Mouse (Mus musculus) kidney, adult 8-10 months (tissue): ENCODE data around the gene Slc12a5.

Experiments used
- DNase-seq, 2 experiments: peaks; one replicate each; pipeline ENCODE4 v3.0.0; 2022

Slc12a5 gene

DNA sequence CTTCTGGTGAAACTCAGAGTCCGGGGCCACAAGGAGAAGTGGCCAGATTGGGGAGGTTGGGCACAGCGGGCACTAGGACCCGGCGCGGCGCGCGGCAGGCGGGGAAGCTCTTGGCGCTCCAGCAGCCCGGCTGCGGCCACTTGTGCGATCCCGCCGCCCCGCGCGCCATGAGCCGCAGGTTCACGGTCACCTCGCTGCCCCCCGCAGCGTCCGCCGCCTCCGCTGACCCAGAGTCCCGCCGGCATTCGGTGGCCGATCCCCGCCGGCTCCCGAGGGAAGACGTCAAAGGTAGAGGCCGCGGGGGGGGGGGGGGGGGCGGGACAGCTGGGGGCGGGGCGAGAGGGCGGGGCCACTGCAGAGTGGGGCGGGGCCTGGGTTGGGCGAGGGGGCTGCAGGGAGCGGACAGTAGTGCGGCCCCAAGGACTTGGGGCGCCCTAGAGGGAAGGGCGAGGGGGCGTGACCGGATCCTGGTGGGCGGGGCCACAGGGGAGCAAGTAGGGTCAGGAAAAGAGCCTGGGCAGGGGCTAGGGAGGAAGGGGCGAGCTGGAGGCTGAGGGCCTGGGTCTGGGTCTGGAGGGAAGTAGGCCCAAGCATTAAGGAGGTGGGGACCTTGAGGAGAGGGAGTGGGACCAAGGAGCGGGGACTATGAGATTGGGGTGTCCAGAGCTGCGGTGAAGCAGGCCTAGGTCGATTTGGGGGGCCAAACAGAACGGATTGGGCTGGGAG lies at the start of gene Slc12a5:
TSS of gene Slc12a5 (plus strand) at position 87 of the 726 bp plus-strand sequence.
- DNase-seq, result peak; percentile 23 to 53

DNA sequence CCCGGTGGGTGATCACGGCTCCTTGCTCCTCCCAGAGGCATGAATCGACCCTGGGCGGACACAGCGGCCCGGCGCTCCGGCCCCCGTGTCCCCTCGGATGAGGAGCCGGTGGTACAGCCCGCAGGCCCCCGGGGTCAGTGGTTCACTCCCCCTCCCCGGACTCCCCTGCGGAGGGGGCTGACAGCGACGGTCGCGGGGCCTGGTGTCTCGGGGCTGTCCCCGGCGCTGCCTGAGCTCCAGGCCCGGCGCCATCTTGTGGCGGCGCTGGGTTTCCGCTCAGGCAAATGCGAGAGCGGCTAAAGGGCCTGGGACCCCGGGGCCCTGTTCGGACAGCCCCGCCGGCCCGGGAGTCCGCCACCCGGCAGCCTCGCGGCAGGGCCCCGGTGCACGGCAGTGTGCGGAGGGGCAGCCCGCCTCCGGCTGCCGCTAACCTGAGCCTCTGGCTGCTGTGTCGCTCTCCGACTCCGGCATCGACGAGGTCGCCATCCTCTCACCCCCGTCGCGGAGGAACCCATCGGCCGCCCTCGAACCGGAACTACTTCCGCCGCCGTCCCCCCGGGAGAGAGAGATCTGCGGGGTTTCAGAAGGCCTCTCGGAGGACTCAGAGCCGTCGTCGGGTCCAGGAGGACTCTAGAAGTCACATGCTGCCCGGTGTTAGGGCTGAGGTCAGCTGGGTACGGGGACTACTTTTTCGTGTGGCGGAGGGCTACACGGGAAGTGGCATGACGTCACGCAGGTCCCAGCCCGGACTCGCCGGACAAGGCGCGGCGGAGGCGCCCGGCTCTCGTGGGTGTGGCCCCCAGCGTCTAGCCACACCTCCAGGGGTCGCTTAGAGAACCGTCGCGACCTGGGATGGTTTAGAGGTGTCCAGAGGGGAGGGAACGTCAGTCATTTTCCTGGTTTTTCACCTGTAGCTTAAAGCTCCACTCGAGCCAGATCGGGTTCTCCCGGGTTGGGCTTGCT lies 49.2 kb upstream of the Slc12a5 start, which contains the start of gene Zfp335:
TSS of gene Zfp335 (minus strand) at position 672 of the 963 bp plus-strand sequence.
- DNase-seq, result peak; percentile 89 to 92

DNA sequence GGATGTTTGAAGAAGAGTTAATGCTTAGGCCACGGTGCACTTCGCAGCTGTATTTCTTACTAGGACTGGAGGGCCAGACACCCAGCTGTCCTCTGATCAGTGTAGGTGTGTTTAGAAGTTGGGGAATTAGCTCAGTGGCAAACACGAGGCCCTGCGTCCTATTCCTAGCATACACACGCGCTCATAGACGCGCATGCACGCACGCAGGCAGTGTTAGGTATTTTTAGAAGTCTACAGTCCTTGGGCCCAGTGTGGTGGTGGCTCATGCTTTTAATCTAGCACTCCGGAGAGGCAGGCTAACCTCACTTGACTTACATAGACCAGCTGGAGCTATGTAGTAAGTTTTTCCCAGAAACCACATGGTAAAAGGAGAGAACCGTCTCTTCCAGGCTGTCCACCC lies 48.5 kb upstream of the Slc12a5 start:
- DNase-seq, result peak; percentile 30 to 40

DNA sequence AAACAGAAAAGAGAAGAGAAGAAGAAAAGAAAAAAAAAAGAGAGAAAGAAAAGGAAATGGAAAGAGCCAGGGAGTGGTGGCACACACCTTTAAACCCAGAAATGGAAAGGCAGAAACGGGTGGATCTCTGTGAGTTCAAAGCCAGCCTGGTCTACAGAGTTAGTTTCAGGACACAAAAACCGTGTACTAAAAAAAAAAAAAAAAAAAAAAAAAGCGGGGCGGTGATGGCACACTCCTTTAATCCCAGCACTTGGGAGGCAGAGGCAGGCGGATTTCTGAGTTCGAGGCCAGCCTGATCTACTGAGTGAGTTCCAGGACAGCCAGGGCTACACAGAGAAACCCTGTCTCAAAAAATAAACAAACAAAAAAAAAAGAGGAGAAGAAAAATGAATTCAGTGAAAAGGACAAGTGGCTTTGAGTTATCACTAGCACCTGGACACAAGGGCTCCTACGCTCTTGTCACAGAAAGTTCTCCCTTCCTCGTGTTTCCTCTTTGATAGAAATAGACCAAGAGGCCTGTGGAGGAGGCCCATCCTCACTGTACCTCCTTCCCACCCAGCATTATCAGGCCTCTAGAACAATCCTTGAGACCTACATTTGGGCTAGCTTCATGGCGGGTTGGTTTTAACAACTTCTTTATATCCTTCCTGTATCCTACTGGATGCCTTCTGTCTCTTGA lies 47.7 kb upstream of the Slc12a5 start:
- no peak for DNase-seq

DNA sequence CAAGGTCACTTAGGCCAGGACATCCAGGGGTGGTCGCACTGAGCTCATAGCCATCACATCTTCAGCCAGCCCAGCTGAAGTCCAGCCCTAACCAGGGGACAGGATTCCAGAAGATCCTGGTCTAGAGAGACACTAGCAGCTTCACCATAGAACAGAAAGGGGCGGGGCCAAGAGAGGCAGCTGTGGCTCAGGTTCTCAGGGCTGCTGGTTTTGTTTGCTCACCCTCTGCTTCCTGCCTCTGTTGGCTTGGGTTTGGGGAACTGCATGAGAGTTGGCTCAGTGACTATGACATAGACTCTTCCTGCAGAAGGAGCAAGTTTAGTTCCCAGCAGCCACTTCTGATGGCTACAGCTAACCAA lies 47.2 kb upstream of the Slc12a5 start:
- peak in 1 of 2 experiments; percentile 38 for DNase-seq

DNA sequence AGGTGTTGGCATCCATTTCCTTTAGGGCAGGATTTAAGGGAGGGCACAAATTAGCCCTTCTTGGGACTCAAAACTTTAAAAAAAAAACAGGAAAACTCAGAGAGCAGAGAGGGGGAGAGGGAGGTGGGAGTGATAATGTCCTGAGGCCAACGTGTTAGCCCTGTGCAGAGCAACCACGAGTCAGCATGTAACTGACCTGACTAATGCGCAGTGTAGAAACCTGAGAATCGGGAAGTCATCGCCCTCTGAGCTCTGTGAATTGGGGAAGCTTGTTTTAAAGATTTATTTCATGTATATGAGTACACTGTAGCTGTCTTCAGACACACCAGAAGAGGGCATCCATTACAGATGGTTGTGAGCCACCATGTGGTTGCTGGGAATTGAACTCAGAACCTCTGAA lies 43.8 kb upstream of the Slc12a5 start:
- no peak for DNase-seq

DNA sequence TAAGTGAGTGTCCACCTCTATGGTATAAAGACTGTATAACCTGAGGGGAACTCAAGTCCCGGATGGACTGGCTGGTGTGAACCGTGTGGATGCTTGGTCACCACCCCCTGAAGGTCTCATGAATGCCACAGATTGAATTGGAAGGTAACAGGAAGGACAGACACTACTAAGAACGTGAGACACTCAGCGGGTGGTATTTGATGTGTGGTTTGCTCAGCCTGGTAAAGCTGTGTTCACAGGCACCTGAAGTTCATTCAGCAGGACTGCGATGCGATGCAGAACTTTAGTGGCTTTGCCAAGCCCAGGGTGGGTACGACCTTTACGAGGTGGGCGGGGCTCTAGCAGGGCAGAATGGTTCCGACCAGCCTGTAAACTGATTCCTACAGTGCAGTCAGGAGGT lies 43.2 kb upstream of the Slc12a5 start:
- DNase-seq, result no peak

DNA sequence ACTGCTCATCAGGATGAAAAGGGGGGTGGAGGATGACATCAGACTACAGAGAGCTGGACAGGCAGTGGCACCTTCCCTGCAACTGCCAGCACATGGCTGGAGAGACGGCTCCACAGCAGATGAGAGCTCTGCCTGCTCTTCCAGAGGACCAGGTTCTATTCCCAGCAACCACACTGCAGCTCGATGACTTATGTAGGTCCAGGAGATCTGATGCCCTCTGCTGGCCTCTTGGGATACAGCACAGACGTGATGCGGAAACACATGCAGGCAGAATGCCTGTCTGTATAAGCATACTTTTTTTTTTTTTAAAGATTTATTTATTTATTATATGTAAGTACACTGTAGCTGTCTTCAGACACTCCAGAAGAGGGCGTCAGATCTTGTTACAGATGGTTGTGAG lies 42.3 kb upstream of the Slc12a5 start:
- DNase-seq, result no peak

DNA sequence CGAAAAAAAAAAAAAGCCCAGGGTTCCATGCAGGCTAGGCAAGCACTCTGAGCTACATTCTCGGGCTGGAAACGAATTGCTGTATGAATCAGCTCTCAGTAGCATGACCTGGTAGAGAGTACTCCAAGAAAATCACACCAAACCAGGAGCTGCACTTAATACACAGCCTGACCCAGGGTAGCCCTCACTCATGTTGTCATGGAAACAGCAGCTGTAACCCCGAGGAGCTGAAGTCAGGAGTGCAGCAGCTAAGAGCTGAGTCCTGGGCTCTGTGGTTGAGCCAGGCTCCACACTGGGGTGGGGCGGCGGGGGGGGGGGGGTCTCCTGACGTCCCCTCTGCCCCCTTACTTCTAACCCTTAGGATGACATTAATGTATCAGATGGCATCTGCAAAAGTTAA lies 38.6 kb upstream of the Slc12a5 start:
- no peak for DNase-seq

DNA sequence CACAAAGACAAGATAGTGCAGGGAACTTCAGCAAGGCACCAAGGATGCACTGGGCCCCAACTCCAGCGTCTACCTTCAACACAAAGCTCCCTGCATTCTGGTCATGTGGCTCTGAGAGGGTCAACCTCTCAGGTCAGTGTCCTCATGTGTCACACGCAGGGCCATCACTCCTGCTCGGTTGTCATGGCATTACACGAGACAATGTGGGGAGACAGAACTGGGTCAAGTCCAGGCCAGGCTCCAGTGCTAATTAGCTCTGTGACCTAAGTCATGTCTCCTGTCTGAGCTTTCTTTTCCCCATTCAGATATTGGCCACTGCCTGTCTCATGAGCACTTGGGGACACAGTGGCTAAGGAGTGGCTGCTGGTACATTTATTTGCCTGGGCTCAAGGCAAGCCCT lies 37.3 kb upstream of the Slc12a5 start:
- no peak for DNase-seq

DNA sequence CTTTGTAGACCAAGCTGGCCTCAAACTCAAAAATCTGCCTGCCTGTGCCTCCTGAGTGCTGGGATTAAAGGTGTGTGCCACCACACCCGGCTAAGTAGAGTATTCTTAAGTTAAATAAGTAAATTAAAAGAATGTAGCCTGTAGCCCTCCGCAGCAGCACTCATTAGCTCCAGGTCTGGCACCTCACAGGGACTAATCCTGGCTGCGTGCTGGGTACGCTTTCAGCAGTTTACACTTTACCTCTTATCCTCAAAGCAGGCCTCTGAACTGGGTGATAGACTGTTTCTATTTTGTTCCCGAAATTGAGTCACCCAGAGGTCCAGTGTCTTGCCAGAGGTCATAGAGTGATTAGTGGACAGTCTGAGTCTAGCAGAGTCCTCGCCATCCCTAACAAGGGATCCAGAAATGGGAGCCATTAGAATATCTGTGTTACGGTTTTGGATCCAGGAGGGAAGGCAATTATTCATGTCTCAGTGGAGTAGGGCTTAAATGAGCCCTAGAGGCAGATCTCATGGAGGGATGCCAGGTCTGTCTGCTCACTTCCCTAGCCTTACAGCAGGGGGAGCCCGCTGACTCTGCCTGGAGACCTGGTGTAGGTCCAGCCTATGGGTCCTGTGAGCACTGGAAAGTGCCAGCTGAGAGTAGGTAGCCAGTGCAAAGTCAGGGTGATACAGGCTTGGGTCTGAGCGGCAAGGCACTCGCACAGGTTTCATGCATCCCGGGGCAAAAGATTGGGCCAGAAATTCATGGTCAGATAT lies 36.3 kb upstream of the Slc12a5 start:
- peak; percentile 87 to 96 for DNase-seq

DNA sequence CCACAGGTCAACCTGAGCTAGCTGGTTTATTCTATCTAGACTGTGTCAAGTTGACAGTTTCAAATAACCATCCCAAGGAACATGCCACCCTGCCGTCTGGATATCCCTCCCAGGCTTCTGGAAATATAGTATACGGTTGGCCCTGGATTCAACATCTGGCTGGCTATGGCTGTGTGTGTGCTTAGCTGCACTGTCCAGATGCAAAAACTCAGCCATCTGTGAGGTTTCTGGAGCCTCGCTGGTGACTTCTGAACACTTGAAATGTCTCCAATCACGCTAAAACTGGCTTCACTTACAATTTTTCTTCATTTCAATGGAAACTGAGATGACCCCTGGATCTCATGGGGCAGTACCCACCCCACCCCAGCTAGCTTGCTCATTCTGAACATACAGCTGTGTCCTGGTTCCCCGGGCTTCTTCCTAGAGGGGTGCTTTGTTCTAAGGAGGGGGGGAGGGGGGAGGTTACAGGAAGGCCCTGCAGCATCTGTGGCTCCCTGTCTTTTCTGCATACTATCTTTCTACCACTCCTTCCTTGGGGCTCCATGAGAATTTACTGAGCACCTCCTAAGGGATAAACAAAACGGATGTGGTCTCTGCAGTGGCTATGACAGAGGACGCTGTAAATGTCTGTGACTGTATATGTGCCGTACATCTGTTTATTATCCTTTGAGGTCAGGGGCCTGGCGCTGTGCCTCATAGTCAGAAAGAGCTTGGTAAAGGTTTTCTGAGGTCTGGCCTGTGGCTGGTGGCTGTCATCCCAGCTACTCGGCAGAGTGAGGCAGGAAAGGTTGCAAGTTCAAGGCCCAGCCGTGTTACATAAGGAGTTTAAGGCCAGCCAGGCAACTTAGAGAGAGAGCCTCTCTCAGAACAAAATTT lies 29.7 kb upstream of the Slc12a5 start:
- no peak for DNase-seq

DNA sequence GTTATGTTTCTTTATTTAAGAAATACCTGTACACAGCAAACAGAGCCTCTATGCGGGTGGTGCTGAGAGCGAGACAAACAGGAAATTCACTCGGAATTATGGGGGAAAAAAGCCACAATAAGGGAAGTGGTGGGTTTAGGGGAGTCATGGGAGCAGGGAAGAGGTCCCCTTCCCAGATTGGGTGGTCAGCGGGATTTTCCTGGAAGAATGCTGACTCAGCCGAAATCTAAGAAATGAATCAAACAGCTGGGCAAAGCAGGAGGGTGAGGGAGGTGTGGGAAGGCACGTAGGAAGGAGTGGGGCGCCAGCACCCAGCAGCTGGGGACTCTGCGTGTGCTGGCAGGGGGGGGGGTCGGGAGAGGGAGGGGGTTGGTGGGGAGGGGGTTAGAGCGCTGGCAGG lies 27.1 kb upstream of the Slc12a5 start:
- DNase-seq, result no peak

DNA sequence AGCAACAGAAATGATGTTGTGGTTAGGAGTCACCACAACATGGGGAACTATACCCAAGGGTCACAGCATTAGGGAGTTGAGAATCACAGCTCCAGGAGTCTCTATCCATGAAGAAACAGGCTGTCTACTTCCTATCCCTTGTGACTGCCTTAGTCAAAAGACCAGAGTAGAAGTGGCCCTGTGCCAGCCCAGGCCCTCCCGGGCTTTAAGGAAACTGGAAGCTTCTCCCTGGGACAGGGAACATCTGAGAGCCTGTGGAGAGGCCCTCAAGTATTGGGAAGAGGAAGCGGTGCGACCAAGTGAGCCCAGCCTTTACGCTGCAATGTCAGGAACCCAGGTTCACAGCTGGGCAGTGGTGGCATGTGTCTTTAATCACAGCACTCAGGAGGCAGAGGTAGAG lies 24.6 kb upstream of the Slc12a5 start:
- DNase-seq, result no peak

DNA sequence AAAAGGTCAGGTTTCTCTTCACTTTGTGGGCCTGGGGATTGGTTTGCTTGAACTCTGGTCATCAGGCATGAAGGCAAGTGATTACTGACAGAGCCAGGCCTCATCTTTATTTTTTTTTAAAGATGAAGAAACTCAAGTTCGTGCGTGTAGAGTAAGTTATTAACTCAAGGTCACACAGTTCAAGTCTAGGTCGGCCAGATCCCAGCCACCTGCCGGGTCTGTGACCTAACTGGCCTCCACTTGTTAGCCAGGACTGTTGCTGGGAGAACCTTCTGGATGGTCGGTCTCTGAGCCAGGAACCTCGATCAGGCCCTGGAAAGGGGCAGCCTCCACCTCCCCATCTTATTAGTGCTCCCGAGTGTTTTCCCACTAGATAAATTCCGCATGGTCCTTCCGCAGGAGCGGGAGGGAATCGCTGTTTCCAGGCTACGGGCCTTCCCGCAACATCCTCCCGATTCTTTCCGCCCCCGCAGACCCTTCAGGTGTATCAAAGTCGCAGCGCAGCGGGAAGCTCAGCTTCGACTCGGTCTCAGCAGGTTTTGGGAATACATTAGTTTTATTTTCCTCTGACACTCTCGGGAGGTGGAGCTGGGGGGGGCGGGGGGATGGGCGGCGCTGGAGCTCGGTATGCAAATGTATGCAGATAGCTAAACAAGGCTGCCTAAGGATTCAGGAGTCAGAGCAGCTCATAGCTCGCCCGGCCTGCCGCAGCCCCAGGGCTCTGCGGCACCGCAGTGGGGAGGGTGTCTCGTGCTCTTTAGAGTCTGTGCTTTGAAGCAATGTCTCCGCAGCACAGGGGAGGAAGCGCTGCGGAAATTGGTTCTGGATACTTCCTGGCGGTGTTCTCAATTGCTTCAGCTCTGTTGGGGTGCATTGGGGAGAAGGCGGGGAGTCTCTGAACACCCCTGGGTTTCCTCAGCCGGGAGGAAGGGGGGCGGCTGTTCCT lies 22.2 kb upstream of the Slc12a5 start:
- peak; percentile 42 to 52 for DNase-seq

DNA sequence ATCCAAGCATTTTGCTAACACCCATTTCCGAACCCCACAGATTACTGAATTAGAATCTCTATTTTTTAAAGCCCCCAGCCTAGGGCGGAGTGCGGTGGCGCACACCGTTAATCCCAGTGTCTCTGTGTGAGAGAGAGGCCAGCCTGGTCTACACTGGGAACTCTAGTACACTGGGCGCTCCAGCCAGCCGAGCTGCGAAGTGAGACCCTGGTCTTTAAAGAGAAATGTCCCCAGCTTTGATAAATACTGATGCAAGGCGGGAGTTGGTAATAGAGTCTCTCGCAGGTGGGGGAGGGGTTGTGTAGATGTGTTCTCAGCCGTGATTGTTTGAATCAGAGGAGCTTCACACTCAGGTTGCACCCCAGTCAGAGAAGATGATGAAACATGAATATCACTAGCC lies 21.5 kb upstream of the Slc12a5 start:
- DNase-seq, result no peak

DNA sequence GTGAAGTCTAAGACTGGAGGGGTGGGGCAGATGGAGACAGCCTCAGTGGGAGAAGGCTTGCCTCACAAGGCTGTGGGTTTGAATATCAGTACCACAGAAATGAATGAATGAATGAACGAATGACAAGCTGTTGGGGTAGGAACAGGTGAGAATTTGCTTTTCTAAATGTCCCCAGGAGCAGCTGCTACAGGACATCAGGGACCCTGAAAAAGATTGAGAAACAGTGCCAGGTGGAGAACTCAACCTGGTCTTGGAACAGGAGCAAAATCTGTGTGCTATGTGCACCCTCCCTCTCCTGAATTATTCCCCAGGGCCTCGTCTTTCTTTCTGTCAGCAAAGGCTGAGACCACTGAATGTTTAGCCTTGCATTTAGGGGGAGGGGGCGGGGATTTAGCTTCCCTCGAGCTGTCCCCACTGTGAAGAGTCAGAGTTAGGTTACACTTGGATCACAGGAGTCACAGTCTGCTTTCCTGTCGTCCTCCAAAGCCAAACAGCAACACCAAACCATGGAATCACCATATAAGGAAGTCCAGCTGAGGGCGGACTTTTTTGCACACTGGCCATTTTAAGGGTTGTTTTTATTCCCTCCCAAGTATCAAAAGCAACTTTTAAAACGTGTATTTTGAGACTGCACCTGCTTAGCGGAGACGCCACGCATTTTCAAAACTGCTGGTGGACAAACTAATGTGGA lies 20.3 kb upstream of the Slc12a5 start, which contains the start of gene Mmp9:
TSS of gene Mmp9 (plus strand) at position 641 of the 691 bp plus-strand sequence.
- no peak for DNase-seq

DNA sequence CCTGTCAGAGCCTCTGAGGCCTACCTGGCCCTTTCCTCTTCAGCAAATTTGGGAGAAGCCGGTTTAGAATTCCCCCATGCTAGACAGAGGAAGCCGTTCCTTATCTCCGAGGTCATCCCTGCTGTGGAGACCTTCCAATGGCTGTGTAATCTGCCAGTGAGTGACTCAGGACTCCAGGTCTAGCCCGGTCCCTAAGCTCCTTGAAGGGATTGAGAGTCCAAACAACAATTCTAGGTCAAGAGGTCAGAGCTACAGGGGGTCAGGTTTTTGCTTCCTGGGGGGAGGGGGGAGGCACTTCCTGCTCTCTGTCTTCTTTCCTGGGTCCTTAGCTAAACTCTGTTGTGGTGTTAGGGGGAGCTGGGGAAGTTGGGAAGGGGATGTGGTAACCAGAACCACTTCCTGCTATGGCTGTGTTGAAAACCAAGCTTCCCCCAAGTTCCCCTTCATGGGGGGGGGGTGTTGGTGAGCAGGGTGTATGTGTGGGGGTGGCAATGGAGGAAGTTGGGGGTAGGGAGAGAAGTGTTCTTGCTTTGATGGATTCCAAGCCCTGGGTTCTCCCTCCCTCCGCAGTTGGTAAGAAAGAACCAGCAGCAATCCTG lies 17.8 kb upstream of the Slc12a5 start:
- DNase-seq, result no peak

DNA sequence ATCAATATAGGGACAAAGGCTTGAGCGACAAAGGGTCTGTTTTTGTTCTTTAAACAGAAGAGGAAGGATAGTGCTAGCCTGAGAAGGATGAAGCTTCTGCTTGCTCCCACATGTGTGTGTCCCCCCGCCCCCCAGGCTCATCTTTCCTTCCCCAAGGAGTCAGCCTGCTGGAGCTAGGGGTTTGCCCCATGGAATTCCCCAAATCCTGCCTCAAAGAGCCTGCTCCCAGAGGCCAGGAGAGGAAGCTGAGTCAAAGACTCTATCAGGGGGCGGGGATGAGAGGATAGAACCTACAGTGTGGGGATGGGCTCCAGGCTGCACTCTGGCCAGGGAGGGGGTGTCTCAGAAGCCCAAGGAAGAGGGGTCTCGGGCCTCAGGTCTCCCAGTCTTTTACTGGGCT lies 13.1 kb upstream of the Slc12a5 start:
- DNase-seq, result no peak
